Mouse (Mus musculus) CH12.LX (cell line): ENCODE measurements around the gene Fcgr2b. TPM values are rescaled to one million over a fixed set of nuclear protein-coding genes. Genes with fewer than 3 reads are reported as not detected.

Experiments used
- DNase-seq: peaks from one replicate; pipeline ENCODE4 v3.0.0-alpha.2; 2013; ENCODE audit errors: extremely low read depth
- H3K27ac ChIP-seq: 2 replicates; pipeline ENCODE4 v1.5.1; 2012; ENCODE audit warnings: low read depth, mild to moderate bottlenecking, control low read depth, moderate library complexity; ENCODE audit not compliant: insufficient read depth
- H3K27me3 ChIP-seq: replicated peaks from 2 replicates; pipeline ENCODE3; 2012; ENCODE audit warnings: inconsistent platforms
- H3K36me3 ChIP-seq, 2 experiments: replicated peaks in 1 of 2; 2 replicates each; pipeline versions ENCODE3 to v1.6.1; 2012; ENCODE audit warnings: inconsistent platforms in 1 of 2, low read length in 1 of 2, mild to moderate bottlenecking in 1 of 2, mixed read lengths in 1 of 2, moderate library complexity in 1 of 2; ENCODE audit not compliant: control insufficient read depth in 1 of 2, insufficient read depth in 1 of 2
- H3K4me1 ChIP-seq, 2 experiments: 2 replicates each; pipeline ENCODE4 v1.6.1; 2012; ENCODE audit warnings: inconsistent platforms in 1 of 2, moderate library complexity in 1 of 2; ENCODE audit not compliant: insufficient read depth in 2 of 2, control insufficient read depth in 1 of 2
- H3K4me2 ChIP-seq: 2 replicates; pipeline ENCODE4 v1.6.1; 2012; ENCODE audit warnings: low read depth, mild to moderate bottlenecking, control low read depth; ENCODE audit not compliant: poor library complexity, insufficient read depth, severe bottlenecking
- H3K4me3 ChIP-seq, 3 experiments: fragments of 150-350 bp in 1 of 3; sonication (generic) in 1 of 3; replicated peaks in 1 of 3; 2 replicates each; pipeline versions ENCODE3 to v1.5.1; 2011 to 2012; ENCODE audit warnings: low read depth in 2 of 3, low read length in 2 of 3, mild to moderate bottlenecking in 2 of 3, moderate library complexity in 2 of 3, control low read depth in 1 of 3, improper control_type of control experiment in 1 of 3, inconsistent platforms in 1 of 3, mixed read lengths in 1 of 3; ENCODE audit not compliant: poor library complexity in 1 of 3
- H3K79me2 ChIP-seq: replicated peaks from 2 replicates; pipeline ENCODE4 v1.6.1; 2012; ENCODE audit warnings: mild to moderate bottlenecking, moderate library complexity; ENCODE audit not compliant: control insufficient read depth, poor library complexity, insufficient read depth, severe bottlenecking; ENCODE audit errors: extremely low read depth
- H3K9ac ChIP-seq: 2 replicates; pipeline ENCODE4 v1.6.1; 2012; ENCODE audit warnings: low read depth, mild to moderate bottlenecking, control low read depth, moderate library complexity; ENCODE audit not compliant: insufficient read depth
- H3K9me3 ChIP-seq: replicated peaks from 2 replicates; pipeline ENCODE3; 2012; ENCODE audit warnings: low read length, inconsistent platforms, mixed read lengths
- BHLHE40 ChIP-seq: IDR thresholded peaks from 2 replicates; pipeline ENCODE4 v1.6.1; 2011; ENCODE audit warnings: mild to moderate bottlenecking, low read depth, low read length, improper control_type of control experiment
- CHD1 ChIP-seq: IDR thresholded peaks from 2 replicates; pipeline ENCODE4 v1.6.1; 2012; ENCODE audit warnings: low read depth, low read length, improper control_type of control experiment, inconsistent platforms
- CTCF ChIP-seq, 2 experiments: IDR thresholded peaks in 1 of 2; conservative IDR thresholded peaks in 1 of 2; 2 replicates each; pipeline ENCODE4 v1.5.1; 2011 to 2012; ENCODE audit warnings: low read depth in 2 of 2, low read length in 2 of 2, improper control_type of control experiment in 1 of 2, inconsistent platforms in 1 of 2, mild to moderate bottlenecking in 1 of 2, moderate library complexity in 1 of 2
- E2F4 ChIP-seq: IDR thresholded peaks from 2 replicates; pipeline ENCODE4 v1.6.1; 2011; ENCODE audit warnings: low read depth, low read length, improper control_type of control experiment; ENCODE audit not compliant: insufficient replicate concordance
- ELF1 ChIP-seq: IDR thresholded peaks from 2 replicates; pipeline ENCODE4 v1.6.1; 2014; ENCODE audit warnings: low read depth, mild to moderate bottlenecking, inconsistent platforms, low read length, improper control_type of control experiment
- ETS1 ChIP-seq: conservative IDR thresholded peaks from 2 replicates; pipeline ENCODE4 v1.6.1; 2012; ENCODE audit warnings: low read depth, mild to moderate bottlenecking, inconsistent platforms, low read length, improper control_type of control experiment, moderate library complexity
- GABPA ChIP-seq: IDR thresholded peaks from 2 replicates; pipeline ENCODE4 v1.6.1; 2012; ENCODE audit warnings: low read depth, low read length, improper control_type of control experiment, inconsistent platforms; ENCODE audit not compliant: insufficient replicate concordance
- HCFC1 ChIP-seq: IDR thresholded peaks from 2 replicates; pipeline ENCODE4 v1.6.1; 2012; ENCODE audit warnings: low read depth, mild to moderate bottlenecking, inconsistent platforms, low read length, improper control_type of control experiment
- IRF4 ChIP-seq: IDR thresholded peaks from 2 replicates; pipeline ENCODE4 v1.6.1; 2014; ENCODE audit warnings: low read depth, mild to moderate bottlenecking, inconsistent platforms, low read length, improper control_type of control experiment
- MAFK ChIP-seq: IDR thresholded peaks from 2 replicates; pipeline ENCODE4 v1.6.1; 2011; ENCODE audit warnings: low read length, improper control_type of control experiment; ENCODE audit not compliant: insufficient replicate concordance
- MAX ChIP-seq: IDR thresholded peaks from 2 replicates; pipeline ENCODE4 v1.6.1; 2011; ENCODE audit warnings: low read length, improper control_type of control experiment
- MYC ChIP-seq: IDR thresholded peaks from 2 replicates; pipeline ENCODE4 v1.6.1; 2011; ENCODE audit warnings: low read depth, mild to moderate bottlenecking, improper control_type of control experiment, low read length
- NELFE ChIP-seq: IDR thresholded peaks from 2 replicates; pipeline ENCODE4 v1.6.1; 2011; ENCODE audit warnings: low read depth, low read length, improper control_type of control experiment
- PAX5 ChIP-seq: IDR thresholded peaks from 2 replicates; pipeline ENCODE4 v1.6.1; 2012; ENCODE audit warnings: low read length, inconsistent platforms, mixed read lengths
- POLR2AphosphoS2 ChIP-seq: IDR thresholded peaks from 2 replicates; pipeline ENCODE4 v1.6.1; 2011; ENCODE audit warnings: low read depth, low read length, improper control_type of control experiment
- RAD21 ChIP-seq: IDR thresholded peaks from 2 replicates; pipeline ENCODE4 v1.6.1; 2011; ENCODE audit warnings: low read depth, mild to moderate bottlenecking, low read length, improper control_type of control experiment, moderate library complexity
- TCF12 ChIP-seq: IDR thresholded peaks from 2 replicates; pipeline ENCODE4 v1.6.1; 2014; ENCODE audit warnings: low read depth, mild to moderate bottlenecking, inconsistent platforms, low read length, improper control_type of control experiment
- UBTF ChIP-seq: IDR thresholded peaks from 2 replicates; pipeline ENCODE4 v1.6.1; 2012; ENCODE audit warnings: low read depth, mild to moderate bottlenecking, inconsistent platforms, low read length, improper control_type of control experiment, moderate library complexity
- dilution Hi-C: fragments of 300-500 bp; cut with MboI; formaldehyde crosslinking; loops from 2 replicates; pipeline ENCODE4 v1.14.3; 2020; ENCODE audit warnings: low sequenced_read_pairs; ENCODE audit not compliant: extremely low pct_unique_long_range_greater_than_20kb, extremely low pct_ligation_motif_present
- in situ Hi-C: fragments of 300-500 bp; cut with MboI; formaldehyde crosslinking; loops from 3 replicates; pipeline ENCODE4 v1.14.3; 2019; ENCODE audit warnings: low sequenced_read_pairs, low pct_ligation_motif_present, low pct_unique_long_range_greater_than_20kb, mixed read lengths
- polyA plus RNA-seq: library from polyadenylated mRNA; unstranded; fragments of >175 nt; gene quantifications from 2 replicates; pipeline ENCODE4 v1.2.1, GENCODE M21; 2012; ENCODE audit warnings: low read depth; ENCODE audit not compliant: insufficient read length
- total RNA-seq, 2 experiments: library from RNA; depleted of rRNA; stranded (reverse); fragments of 300-350 nt in 1 of 2; fragments of >200 nt in 1 of 2; gene quantifications; 2 replicates each; pipeline ENCODE4 v1.2.3; 2012 to 2014

Fcgr2b gene
- total and polyA plus RNA-seq, 3 experiments = 20.2 to 44.3 (median 29.5) TPM

DNA sequence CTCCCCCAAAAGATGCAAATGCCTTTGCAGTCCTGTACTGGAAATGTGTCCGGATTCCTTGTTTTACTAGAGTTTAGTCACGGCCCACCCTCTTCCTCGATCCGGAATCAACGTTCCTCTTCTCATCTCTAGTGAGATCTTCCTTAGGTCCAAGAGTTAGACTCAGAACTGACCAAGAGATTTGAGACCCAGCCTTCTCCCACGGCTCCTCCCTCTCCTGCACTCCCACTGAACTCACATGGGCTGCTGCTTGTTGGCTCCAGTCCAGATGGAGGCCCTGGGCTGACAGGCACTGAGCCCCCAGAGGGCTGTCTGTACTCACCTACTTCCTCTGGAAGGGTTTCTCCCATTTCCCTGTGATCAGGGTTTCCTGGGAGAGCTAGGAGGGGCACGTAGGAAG, 13.3 kb downstream of the Fcgr2b start:
- H3K4me1 ChIP-seq = peaks cover 0 to 15% of the 10 kb centered on the region in 2 experiments; a peak in 2 of 4 replicates
- in situ Hi-C loops (no loop called here), dilution Hi-C loops (no loop called here)
- no peaks in the 10 kb centered on the region for H3K9me3 ChIP-seq
- no peaks in the 10 kb centered on the region for H3K79me2 ChIP-seq
- H3K4me2 ChIP-seq = no peak overlapping the region
- H3K4me3 ChIP-seq = no peak overlapping the region
- TF ChIP-seq UBTF (no peak), NELFE (no peak), MAFK (no peak)
- H3K36me3 ChIP-seq = peaks cover 29 to 75% of the 10 kb centered on the region in 2 experiments
- H3K27me3 ChIP-seq = no peaks in the 10 kb centered on the region
- H3K9ac ChIP-seq = no peak overlapping the region
- H3K27ac ChIP-seq = no peak overlapping the region
- DNase-seq = no peak

DNA sequence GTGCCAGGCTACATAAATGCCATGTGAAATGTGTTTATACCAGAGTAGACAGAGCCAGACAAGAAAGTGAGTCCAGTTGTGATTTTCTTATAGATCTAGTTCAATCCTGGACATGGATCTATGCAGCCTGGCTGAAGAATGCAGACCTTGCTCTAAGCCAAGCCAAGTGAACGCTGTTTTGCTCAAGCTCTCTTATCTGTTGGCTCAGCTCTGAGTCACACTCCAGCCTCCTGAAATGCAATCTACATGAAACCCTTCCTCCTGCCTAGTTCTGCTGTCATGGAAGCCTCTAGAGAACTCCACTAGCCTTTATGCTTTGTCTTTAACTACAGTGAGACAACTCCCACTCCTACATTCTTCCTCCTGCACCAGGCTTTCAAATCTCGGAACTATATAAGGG, 14.0 kb downstream of the Fcgr2b start:
- no peak overlapping the region for H3K4me3 ChIP-seq
- TF ChIP-seq MAX (no peak), CHD1 (no peak), E2F4 (no peak), HCFC1 (no peak), ELF1 (no peak), IRF4 (no peak), GABPA (no peak), MYC (no peak), PAX5 (no peak), TCF12 (no peak), ETS1 (no peak), RAD21 (no peak), POLR2AphosphoS2 (no peak), CTCF (conservative IDR thresholded peaks at IDR 0.05 in 1 of 2, IDR thresholded peaks at IDR 0.05 in 1 of 2; ENCODE audit: low read depth in 2 of 2, low read length in 2 of 2) (no peak), UBTF (no peak), BHLHE40 (no peak)
- TF ChIP-seq, all 38 proteins: peak for 0
- H3K4me2 ChIP-seq = no peak overlapping the region
- H3K9ac ChIP-seq = no peak overlapping the region
- no peaks in the 10 kb centered on the region for H3K27me3 ChIP-seq
- dilution Hi-C loops (no loop called here), in situ Hi-C loops (no loop called here)
- no peak for DNase-seq
- peaks cover 0 to 15% of the 10 kb centered on the region in 2 experiments; a peak in 2 of 4 replicates for H3K4me1 ChIP-seq
- peaks cover 23 to 68% of the 10 kb centered on the region in 2 experiments for H3K36me3 ChIP-seq
- no peaks in the 10 kb centered on the region for H3K9me3 ChIP-seq
- H3K79me2 ChIP-seq = no peaks in the 10 kb centered on the region
- H3K27ac ChIP-seq = no peak overlapping the region
